8 mouse cellular contexts compared by ENCODE assay signal in the genomic region with DNA sequence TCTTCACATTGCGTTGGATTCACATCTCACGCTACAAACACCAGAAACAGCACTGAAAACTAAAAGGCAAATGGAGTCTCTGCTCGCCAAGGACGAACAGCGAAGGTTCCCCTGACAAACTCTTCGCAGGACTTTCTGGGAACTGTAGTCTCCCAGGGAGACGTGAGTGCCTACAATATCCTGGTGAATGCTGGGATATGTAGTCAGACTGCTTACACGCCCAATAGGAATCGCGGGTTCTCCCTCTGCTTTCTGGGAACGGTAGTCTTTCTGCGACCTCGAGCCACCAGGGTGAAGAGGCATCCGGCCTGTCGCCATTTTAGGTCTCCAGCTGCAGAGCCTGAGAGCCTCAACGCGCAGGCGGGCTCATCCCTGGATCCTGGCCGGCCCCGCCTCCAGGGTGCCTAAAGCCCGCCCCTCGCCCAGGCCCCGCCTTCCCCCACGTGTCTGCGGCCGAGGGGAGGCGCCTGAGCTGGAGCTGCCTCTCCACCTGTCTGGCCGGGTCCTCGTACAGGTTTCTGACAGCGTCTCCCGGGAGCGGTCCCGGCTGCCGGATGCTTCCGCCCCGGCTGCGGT. TPM values are rescaled to one million over a fixed set of nuclear protein-coding genes. Genes with fewer than 3 reads are reported as not detected.
DNase-seq lines count a peak whose midpoint lies in the region; ATAC-seq lines count a peak whose summit lies in the region.
"Not testable (repeated sequence)": the region's sequence is repeated elsewhere in the genome, so short reads cannot be mapped to it uniquely, and the experiment has no call there.

TSS of gene Desi2 (plus strand) at position 202 of the 576 bp plus-strand sequence.

- intact Hi-C loops in gastrocnemius, postnatal 14 days (cut with DNase I; ENCODE audit: low total_unique reads); left cerebral cortex, postnatal 10 days (cut with DNase I): not testable (repeated sequence)

- peak; percentile 91 for ATAC-seq in inflammation-experienced regulatory T-cells, adult 6 months
- ATAC-seq in megakaryocyte-erythroid progenitor cell, adult 5-6 weeks (replicated peaks; ENCODE audit: low FRiP score, low TSS enrichment, poor library complexity, severe bottlenecking), result peak; percentile 98

- peak; percentile 98 to 99 for DNase-seq in adrenal gland, adult (ENCODE audit: inconsistent age in 2 of 2, low spot score in 1 of 2)
- peak; percentile 98 for DNase-seq in embryo, embryonic 10.5 days (ENCODE audit: low spot score)
- DNase-seq in gastrocnemius, postnatal 14 days, result peak; percentile 92
- DNase-seq in left cerebral cortex, postnatal 10 days (ENCODE audit: extremely low spot score in 1 of 2, low spot score in 2 of 2), result peak; percentile 95 to 97
- peak; percentile 94 for DNase-seq in right cerebral cortex, postnatal 25 days
- DNase-seq in urinary bladder, postnatal 4 days (ENCODE audit: low spot score in 2 of 2), result peak; percentile 91 to 96

RNA-seq across cellular contexts. Expression of gene Desi2, which starts in this region (rescaled TPM):
- 10 to 100 TPM; 20.5 to 24.7 TPM for total RNA-seq in gastrocnemius, postnatal 14 days (2021)
- 10 to 100 TPM in 1 of 3 experiments, 1 to 10 TPM in 2; 8.0 to 10.3 (median 8.3) TPM for polyA plus RNA-seq in inflammation-experienced regulatory T-cells, adult 6 months (2017; shearing (Covaris generic))
- total RNA-seq in left cerebral cortex, postnatal 10 days (2021), result 10 to 100 TPM; 23.6 to 25.8 TPM
- total RNA-seq in megakaryocyte-erythroid progenitor cell, adult 5-6 weeks (2014; fragmentation: Nextera tagmentation), result 10.2 and 10.6 TPM in 2 replicates
- 15.5 and 19.8 TPM in 2 replicates for total RNA-seq in megakaryocyte-erythroid progenitor cell, adult 5-6 weeks (2017)

Comparison
In these comparisons a context has a peak if more than half of its experiments do, and no peak if none do; other contexts are left out.
1. Peak in every context shown above with its lines: DNase-seq and ATAC-seq.